Mouse (Mus musculus): ENCODE results near the gene Slco3a1.
A peak's percentile ranks its signal among the peaks of the same experiment; 100 is the strongest.

The Slco3a1 gene

GRCm38 (mm10) chr7:74340419-74340954 is 214.1 kb downstream of the Slco3a1 start:
- no peak for DNase-seq

DNA sequence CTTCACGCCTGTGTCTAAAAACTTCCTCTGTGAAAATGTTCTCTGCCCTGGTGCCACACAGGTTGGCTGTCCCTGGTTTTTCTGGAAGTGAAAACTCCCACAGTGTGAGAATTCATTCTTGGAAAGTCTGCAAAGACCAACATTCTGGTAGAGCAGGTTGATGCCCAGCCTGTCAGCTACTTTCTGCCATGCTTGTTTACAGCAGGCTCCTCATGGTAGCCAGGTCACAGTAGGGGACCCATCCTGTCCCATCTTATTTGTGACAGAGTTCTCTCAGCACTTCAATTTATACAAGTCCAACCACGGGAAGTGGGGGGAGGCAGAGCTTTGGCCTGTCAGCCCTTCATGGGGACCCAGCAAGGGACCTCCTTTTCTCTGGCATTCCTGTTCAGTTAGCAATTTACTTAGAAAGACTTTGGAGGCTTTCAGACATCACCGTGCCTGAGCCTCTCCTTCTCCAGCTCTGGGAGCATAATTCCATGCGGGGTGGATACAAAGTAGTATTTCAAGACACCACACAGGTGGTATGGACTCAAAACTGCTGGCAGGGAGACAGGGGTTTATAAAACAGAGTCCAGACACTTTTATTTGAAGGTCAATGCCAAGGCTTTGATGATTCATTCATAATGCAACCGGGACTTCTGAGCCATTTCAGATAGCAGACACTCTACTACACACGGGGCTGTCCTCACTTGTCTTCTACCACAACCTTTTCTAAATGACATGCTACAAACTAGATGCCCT is 216.7 kb downstream of the Slco3a1 start:
- DNase-seq: no peak

- no peak for DNase-seq
Measured at GRCm38 (mm10) chr7:74332323-74332722, 222.3 kb downstream of the Slco3a1 start.

DNA sequence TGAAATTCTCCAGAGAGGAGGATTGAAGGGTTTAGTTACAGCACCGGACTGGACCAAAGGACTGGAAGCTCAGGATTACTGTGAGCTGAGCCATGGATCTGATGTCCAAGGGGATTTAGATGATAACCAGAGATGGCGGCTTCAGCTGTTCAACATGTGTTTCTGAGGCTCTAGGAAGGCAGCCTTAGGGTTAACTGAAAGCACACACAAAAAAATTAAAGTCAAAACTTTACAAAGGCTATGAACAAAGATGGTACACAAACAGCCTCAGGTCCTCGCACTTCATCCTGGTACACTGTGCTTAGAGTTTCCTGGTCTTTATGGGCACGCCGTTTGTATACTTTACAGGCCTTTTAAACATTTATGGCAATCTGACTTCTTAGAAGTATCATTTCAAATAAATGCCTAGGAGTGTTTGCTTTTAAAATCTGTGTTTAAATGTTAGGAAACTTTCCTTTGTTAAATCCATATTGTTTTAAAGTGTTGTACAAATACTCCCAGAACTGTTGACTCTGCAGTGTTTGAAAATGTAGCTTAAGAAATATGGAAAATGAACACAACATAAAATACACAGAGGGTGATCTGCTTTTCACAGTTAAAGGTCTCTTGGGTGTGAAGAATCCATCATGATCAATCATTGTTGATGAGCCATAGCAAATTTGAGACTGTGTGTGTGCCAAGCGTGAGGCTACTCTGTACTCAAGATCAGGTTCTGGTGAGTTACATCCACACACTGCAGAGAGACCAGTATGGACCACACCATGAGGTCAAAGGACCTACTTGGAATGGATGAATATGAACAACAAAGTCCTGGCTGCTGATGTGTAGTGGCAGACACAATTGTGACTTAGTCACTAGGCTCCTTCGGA is 223.5 kb downstream of the Slco3a1 start:
- no peak for DNase-seq

DNA sequence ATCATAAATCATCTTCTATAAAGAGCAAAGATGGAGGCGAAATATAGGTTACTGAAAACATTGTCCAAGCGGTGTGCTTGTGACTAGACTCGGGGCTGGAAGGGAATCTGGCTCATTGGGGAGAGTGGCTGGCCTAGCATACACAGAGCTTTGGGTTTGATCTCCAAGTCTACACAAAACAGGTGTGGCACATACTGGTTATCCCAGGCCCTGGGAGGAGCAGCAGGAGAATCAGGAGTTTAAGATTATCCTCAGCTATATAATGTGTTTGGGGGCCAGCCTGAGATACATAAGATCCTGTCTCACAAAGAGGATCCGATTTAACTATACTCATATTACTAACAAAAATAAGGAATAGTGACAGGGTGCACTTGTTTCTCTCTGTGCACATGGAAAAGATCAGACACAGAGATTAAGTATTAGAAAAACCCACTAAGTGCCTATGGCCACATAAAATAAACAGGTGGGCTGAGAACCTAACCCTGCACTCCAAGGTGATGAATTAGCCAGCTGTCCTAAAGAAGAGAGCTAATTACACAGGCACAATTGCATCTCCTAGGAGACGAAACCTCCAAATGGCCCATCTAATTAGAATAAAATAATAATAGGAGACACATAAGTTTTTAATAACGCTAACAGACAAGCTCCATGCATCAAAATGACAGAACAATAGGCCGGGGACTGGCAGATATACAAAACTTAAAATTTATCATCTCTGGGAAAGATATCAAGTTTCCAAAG is 224.3 kb downstream of the Slco3a1 start:
- DNase-seq: no peak

DNA sequence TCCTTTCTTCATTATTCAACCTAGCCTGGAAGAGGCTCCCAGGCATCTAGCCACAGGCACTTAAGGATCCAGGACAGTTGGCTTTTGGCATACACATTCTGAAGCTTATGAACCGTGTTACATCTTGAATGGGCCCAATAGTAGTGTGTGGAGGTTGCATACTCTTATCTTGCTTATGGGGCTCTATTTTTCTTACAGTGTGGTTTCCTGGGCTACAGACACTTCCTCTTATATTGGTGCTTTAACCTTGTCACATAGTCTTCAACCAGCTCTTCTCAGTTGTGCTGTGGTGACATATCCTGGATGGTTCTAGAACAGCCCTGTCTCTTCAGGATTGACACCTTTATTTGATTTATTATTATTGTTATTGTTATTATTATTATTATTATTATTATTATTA is 225.6 kb downstream of the Slco3a1 start:
- DNase-seq: no peak

- no peak for DNase-seq
Measured at GRCm38 (mm10) chr7:74327716-74328115, 226.9 kb downstream of the Slco3a1 start.

DNA sequence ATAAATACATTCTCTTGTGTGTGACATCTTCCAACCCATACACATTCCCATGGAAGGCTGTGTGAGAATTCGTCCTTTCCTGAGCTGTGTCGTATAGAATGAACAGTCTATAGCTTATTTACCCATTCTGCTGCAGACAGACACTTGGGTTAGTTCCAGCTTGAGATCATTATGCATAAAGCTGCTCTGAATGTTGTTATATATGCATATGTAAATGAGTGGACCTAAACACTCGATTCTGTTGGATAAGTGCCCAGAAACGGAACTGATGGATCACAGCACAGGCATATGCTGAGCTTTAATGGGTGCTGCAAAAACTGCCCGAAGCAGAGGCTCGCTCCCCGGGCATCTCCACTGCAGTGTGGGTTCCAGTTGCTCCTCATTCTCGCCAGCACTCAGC is 229.5 kb downstream of the Slco3a1 start:
- no peak for DNase-seq

DNA sequence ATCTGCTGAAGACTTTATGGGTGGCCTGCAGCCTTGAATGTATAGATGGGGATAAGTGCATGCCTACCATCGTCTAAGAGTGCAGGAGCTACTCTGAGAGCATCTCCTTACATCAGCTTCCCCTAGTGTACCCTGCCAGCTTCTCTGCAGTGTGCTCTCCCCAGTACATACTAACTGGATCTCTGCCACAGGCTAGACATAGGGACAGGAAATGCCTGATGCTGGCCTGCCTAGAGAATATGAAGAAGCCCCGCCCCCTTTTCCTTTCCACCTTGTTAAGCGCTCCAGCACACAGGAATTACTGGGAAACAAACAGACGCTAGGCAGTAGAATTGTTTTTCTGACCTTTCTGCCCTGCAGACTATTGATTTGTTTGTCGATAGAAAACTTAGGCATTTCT is 230.9 kb downstream of the Slco3a1 start:
- peak; percentile 75 for DNase-seq

GRCm38 (mm10) chr7:74323194-74323593 is 231.4 kb downstream of the Slco3a1 start:
- DNase-seq: no peak

DNA sequence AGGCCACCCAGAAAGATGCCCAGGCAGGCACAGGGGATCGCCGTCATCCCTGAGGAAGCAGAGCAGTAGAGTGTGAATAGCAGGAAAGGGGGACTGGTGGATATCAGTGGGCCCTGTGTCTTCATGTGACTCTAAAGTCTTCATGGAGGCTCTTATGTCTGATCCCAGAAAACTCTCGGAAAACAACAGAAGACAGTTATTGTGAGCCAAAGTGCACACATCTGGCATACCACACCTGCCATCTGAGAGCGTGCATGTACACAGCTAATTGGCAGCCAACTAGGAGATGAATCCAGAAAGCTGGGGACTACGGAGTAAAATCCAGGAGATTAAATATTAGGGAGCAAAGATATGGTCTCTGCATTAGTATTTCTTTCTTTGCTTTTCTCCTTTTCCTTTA is 233.9 kb downstream of the Slco3a1 start:
- no peak for DNase-seq

DNA sequence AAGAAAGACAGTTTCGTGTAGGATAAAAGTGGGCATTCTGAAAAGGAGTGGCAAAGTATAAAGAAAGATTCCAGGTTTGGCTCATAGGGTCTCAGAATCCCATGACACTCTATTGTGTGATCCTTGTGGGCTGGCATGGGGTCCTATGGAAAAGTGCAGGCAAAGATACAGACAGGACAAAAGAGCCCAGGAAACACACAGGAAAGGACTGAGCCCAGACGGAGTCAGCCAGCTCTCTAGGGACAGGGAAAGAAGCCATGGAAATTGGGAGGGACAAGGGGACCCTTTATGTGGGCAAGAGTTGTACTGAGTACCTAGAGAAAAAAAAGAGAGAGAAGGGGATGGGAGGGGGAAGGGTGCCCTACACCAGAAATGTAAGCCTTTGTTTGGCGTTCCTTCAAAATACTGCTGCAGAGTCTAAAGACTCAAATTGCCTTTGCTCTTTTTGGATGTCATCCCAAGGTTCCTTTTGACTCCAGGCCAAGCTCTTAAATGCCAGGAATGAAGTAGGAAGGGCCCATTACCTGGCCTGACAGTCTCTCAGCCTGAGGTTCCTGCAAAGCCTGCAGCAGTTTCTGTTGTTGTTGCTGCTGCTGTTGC is 238.6 kb downstream of the Slco3a1 start:
- peak; percentile 29 for DNase-seq

DNA sequence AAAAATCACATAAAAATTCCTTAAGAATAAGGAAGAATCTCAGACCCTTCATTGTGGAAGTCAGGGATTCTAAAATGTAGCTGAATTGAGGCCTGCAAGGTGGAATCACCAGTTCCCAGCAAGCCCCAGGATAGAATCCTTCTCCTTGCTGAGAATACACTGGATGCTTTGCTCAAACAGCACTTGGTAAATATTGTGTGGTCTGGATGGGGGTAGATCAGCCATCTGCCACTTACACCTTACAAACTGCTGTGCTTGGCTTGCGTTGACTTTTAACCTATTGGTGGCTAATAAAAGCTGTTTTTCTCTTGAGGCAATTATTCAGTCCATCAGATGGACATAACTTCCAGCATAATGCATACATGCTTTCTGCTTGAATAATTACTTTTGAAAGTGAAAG is 240.3 kb downstream of the Slco3a1 start:
- no peak for DNase-seq

DNA sequence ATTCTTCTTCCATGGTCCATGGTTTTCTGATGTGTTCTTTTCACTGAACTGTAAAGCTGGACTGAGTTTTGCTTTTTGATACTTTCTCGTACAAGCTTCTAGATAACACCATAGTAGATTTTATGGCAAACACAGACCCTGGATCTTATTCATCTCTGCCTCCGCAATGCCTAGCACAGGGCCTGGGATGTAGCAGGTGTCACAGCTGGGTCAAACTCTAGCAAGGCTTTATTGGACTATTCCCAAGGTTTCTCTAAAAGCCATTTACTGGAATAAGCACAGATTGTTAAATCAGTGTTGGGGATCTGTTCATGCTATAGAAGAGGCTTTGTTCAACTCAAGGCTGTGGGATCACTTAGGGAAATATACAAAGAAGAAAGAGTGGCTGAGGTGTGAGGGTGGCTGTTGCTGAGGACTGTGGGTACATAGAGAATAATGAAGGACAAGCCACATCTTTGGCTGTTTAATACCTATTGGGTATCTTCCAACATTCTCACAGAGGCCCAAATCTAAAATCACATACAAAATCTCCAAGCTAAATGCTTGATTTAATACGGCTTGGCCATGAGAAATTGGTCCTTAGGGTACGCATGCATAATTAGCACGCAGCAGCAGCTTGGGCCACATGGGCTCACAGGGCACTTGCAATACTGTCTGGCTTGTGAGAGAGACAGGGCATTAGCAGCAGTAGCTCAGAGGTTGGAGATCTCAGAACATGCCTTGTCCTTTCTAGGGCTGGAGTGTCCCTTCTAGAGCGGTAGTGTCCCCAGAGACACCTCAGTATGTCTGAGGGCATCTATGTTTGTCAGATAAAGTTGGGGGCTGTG is 241.1 kb downstream of the Slco3a1 start:
- DNase-seq: no peak

DNA sequence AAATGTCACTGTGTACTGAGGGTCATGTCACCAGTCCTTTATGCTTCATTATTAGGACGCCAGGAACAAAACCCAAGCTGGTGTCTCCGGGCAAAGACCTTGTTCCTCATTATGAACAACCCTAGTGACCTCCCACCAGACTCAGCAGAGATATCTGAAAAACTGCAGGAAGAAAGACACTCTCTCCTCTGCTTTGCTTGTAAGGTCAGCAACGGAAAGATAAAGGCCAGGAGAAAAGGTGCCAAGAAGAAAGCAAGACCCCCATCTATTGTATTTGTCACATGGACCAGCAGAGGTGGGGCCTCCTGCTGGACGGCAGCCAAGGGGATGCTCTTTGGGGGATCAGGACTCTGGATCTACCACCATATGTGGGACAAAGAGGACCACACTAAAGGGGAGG is 243.0 kb downstream of the Slco3a1 start:
- DNase-seq: no peak

DNA sequence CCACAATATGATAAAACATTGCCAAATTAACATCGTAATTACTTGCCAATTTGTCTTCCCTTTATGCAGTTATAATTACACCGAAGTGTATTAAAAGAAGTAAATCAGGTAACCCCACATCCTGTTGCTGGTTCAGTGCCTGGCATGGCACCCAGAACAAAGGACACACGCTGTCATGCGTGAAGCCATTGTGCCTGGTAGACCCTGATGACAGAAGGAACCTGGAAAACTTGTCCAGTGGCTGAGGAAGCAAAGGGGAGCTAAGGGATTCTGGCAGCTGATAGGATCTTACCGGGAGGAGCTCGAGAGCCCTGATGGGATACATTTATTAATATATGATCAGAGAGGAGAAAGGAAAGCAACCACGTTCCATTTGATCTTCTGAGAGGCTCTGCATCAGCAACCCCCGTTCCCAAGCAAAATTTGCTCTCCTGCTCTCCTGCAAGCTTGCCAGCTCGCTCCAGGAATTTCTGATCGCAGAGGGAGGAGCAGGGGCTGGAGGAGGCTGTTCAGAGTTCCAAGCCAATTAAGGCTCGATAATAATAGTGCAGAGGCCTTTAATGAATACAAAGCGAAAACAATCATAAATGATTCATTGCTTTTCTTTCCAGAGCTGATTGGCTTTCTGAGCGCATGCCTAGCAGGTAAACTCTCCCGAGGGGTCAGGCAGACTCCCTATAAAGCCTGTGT is 250.8 kb downstream of the Slco3a1 start:
- no peak for DNase-seq

DNA sequence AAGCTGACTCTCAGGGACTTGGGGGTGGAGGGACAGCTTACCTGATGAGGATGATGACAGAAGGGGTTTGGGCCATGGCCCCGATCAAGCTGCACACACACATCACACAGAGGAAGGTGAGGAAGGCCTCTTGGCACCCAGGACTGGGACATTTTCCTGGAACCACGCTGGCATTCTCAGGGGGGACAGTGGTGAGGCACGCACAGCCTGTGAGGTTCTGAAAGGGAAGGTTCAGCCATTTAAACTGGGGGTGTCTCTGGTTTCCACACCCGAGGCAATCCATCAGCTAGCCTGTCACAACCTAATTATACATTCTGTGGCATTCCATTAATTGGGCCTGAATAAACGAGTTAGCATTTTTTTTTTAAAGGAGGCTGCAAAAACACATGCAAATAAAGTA is 251.5 kb downstream of the Slco3a1 start:
- DNase-seq: no peak

GRCm38 (mm10) chr7:74286531-74286930 is 268.0 kb downstream of the Slco3a1 start:
- DNase-seq: no peak

DNA sequence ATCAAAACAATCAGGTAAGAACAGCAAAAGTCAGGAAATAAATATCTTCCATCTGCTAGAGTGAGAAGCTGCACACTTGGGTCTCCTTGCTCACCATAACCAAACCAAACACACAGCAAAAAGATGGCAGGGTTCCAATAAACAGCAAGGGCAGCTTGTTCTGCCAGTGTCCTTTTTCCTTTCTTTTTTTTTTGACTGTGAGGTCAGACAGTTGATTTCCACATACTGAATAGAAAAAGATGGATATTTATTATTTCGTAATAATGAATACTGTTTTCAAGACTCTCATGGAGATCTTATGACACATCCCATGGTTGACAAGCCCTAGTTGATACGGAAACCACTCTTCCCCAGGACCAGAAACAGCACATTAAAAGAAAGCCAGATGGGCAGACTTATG is 274.2 kb downstream of the Slco3a1 start:
- no peak for DNase-seq

DNA sequence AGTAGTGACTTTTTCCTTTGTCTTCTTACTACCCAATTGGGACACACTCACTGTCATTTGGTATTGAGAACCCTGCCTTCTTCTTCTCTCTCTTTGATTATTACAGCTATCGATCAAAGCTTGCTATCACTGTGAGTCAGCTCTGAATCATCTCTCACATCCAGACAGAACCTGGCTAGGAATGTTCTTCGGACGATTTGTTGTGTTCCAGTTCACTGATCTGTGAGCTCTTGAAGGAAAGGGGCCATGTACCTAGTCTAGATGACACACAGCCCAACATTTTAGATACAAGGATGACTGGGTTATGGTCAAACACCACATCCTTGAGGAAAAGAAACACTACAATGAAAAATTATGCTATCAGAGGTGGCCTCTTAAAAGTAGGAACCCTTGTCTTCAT is 275.2 kb downstream of the Slco3a1 start:
- no peak for DNase-seq

DNA sequence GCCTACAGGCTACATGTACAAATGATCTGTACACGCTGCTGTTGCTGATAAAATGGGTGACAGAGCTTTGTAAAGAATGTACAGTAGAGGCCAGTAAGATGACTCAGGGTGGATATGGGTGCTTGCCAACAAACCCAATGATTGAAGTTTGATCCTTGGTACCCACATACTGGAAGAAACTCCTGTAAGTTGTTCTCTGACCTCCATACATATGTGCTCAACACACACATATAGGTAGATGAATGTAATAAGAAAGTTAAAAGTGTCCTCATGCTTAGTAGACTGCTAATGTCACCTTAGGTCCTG is 284.5 kb downstream of the Slco3a1 start:
- DNase-seq: no peak
